Mouse (Mus musculus) Patski (cell line): ENCODE measurements around the gene Sec14l3. TPM values are rescaled to one million over a fixed set of nuclear protein-coding genes. Genes with fewer than 3 reads are reported as not detected.
A peak's percentile ranks its signal among the peaks of the same experiment; 100 is the strongest.

Source experiments
- ATAC-seq: fragments of 100-300 bp; one replicate; pipeline ENCODE4 v1.8.0; 2021
- CTCF ChIA-PET: fragments of 350-600 bp; sonication (Branson Sonifier 250); formaldehyde crosslinking; loops from one replicate; lab custom pipeline; 2022; ENCODE audit warnings: inconsistent platforms; lab: Charles Lee
- POLR2A ChIA-PET: fragments of 350-600 bp; sonication (Branson Sonifier 250); formaldehyde crosslinking; loops from one replicate; lab custom pipeline; 2022; ENCODE audit warnings: antibody characterized with exemption, inconsistent platforms; lab: Charles Lee
- DNase-seq: peaks from one replicate; pipeline ENCODE4 v3.0.0-alpha.2; 2011; ENCODE audit warnings: low read depth, low spot score
- H3K27me3 ChIP-seq: fragments of 371-371 bp; one replicate; pipeline ENCODE4 v1.5.1; 2021
- CTCF ChIP-seq: fragments of 100-300 bp; IDR thresholded peaks from one replicate; pipeline ENCODE4 v1.5.1; 2021
- in situ Hi-C: fragments of 300-500 bp; cut with MboI; formaldehyde crosslinking; loops from 3 replicates; pipeline ENCODE4 v1.11.1; 2018; ENCODE audit warnings: low pct_unique_long_range_greater_than_20kb, mixed read lengths
- polyA plus RNA-seq: library from polyadenylated mRNA; unstranded; gene quantifications from one replicate; pipeline ENCODE4 v1.2.3, GENCODE M21; 2021

The Sec14l3 gene
- polyA plus RNA-seq, 1 experiment from 2014 or later: not detected

GRCm38 (mm10) chr11:4053586-4053985 lies 11.1 kb upstream of the Sec14l3 start:
- ChIA-PET POLR2A (no interaction called here), CTCF (interaction anchor here (1.2 to 1.9 kb wide), 3 partner anchors 28 to 65 kb away, joined by 3 to 10 read pairs (median 7); no protein-coding TSS in a partner anchor)
- in situ Hi-C loops: loop anchor here (10.0 kb wide), 1 partner anchor 161 kb away; the partner anchor contains the start of gene Castor1
- peaks cover 39% of the 10 kb centered on the region for H3K27me3 ChIP-seq
- DNase-seq: peak; percentile 13
- ATAC-seq: no peak
- TF ChIP-seq CTCF: peak; percentile 85

- CTCF ChIA-PET: no interaction called here
- DNase-seq: no peak
- ATAC-seq: no peak
- in situ Hi-C loops: no loop called here
- POLR2A ChIA-PET: interaction anchor here (0.6 kb wide), 1 partner anchor 187 kb away, joined by 7 read pairs; no protein-coding TSS in a partner anchor
- peaks cover 70% of the 10 kb centered on the region for H3K27me3 ChIP-seq
- TF ChIP-seq CTCF: no peak
Measured at GRCm38 (mm10) chr11:4060866-4061575, 3.6 kb upstream of the Sec14l3 start.

- in situ Hi-C loops: no loop called here
Measured at GRCm38 (mm10) chr11:4062523-4062922, 2.1 kb upstream of the Sec14l3 start.

GRCm38 (mm10) chr11:4062981-4063380 lies 1.7 kb upstream of the Sec14l3 start:
- ChIA-PET CTCF (interaction anchor here (1.6 kb wide), 1 partner anchor 21 kb away, joined by 6 read pairs; no protein-coding TSS in a partner anchor), POLR2A (interaction anchor here (0.8 kb wide), 1 partner anchor 132 kb away, joined by 3 read pairs; no protein-coding TSS in a partner anchor)
- ATAC-seq (no peak), DNase-seq (no peak)
- peaks cover 63% of the 10 kb centered on the region for H3K27me3 ChIP-seq
- in situ Hi-C loops: no loop called here
- TF ChIP-seq CTCF: no peak

More at GRCm38 (mm10) chr11:4062523-4062922, 2.1 kb upstream of the Sec14l3 start:
- H3K27me3 ChIP-seq: peaks cover 65% of the 10 kb centered on the region
- CTCF ChIA-PET: interaction anchor here (1.6 kb wide), 1 partner anchor 21 kb away, joined by 6 read pairs; no protein-coding TSS in a partner anchor
- no peak for TF ChIP-seq CTCF
- DNase-seq: no peak
- no peak for ATAC-seq
- POLR2A ChIA-PET: no interaction called here

GRCm38 (mm10) chr11:4069664-4070063 lies 5.0 kb downstream of the Sec14l3 start:
- H3K27me3 ChIP-seq: peaks cover 16% of the 10 kb centered on the region
- CTCF ChIA-PET: interaction anchor here (1.4 to 2.6 kb wide), 2 partner anchors 11 to 14 kb away, joined by 4 to 14 read pairs; no protein-coding TSS in a partner anchor
- in situ Hi-C loops: no loop called here
- ATAC-seq: no peak
- POLR2A ChIA-PET: no interaction called here
- no peak for TF ChIP-seq CTCF
- no peak for DNase-seq

- POLR2A ChIA-PET: no interaction called here
- H3K27me3 ChIP-seq: peaks cover 7% of the 10 kb centered on the region
- no peak for TF ChIP-seq CTCF
- in situ Hi-C loops: loop anchor here (5.0 kb wide), 1 partner anchor 64 kb away; no protein-coding TSS in a partner anchor
- DNase-seq (no peak), ATAC-seq (no peak)
- CTCF ChIA-PET: interaction anchor here (0.9 kb wide), 1 partner anchor 9 kb away, joined by 3 read pairs; no protein-coding TSS in a partner anchor
Measured at GRCm38 (mm10) chr11:4076633-4077032, 12.0 kb downstream of the Sec14l3 start.

- TF ChIP-seq CTCF: no peak
- ATAC-seq: no peak
- ChIA-PET POLR2A (no interaction called here), CTCF (no interaction called here)
- no peak for DNase-seq
- in situ Hi-C loops: loop anchor here (5.0 kb wide), 1 partner anchor 66 kb away; no protein-coding TSS in a partner anchor
- peaks cover 7% of the 10 kb centered on the region for H3K27me3 ChIP-seq
Measured at GRCm38 (mm10) chr11:4078267-4078933, 13.8 kb downstream of the Sec14l3 start.

GRCm38 (mm10) chr11:4080219-4080618 lies 15.6 kb downstream of the Sec14l3 start:
- ATAC-seq: no peak
- in situ Hi-C loops: no loop called here

GRCm38 (mm10) chr11:4083316-4084078 lies 18.9 kb downstream of the Sec14l3 start:
- ATAC-seq (no peak), DNase-seq (no peak)
- in situ Hi-C loops: no loop called here
- ChIA-PET CTCF (interaction anchor here (0.6 to 1.8 kb wide), 13 partner anchors 13 to 166 kb away, joined by 3 to 7 read pairs (median 3); partner anchors contain the start of gene Sec14l2), POLR2A (no interaction called here)
- peaks cover 4% of the 10 kb centered on the region for H3K27me3 ChIP-seq
- peak; percentile 78 for TF ChIP-seq CTCF

More at GRCm38 (mm10) chr11:4080219-4080618, 15.6 kb downstream of the Sec14l3 start:
- H3K27me3 ChIP-seq: peaks cover 7% of the 10 kb centered on the region
- POLR2A ChIA-PET: interaction anchor here (0.9 kb wide), 1 partner anchor 17 kb away, joined by 3 read pairs; no protein-coding TSS in a partner anchor
- DNase-seq: no peak
- CTCF ChIA-PET: interaction anchor here (0.7 to 2.8 kb wide), 19 partner anchors 10 to 112 kb away, joined by 3 to 14 read pairs (median 5); partner anchors contain the start of gene Sec14l3
- TF ChIP-seq CTCF: peak; percentile 85
